Mouse (Mus musculus): ENCODE data around the gene Ttc21a. TPM values are rescaled to one million over a fixed set of nuclear protein-coding genes. Genes with fewer than 3 reads are reported as not detected.

The Ttc21a gene
- total and polyA plus RNA-seq, 3 experiments = 0.21 to 0.47 TPM; not detected in 1

DNA sequence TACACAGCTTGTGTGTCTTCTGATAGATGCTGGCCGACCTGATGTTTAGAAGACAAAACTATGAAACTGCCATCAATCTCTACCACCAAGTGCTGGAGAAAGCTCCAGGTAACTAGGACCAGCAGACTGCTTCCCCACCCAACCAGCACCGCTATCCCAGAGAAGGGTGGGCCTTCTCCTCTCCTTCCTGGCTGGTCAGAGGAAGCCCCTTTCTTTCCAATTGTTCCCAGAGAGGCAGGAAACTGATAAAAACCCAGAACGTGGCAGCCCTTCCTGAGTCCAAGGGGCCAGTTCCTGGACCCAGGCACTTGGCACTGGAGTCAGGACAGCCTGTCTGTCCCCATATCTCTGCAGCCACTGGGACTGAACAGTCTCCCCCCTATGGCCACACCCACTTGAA is 26.8 kb downstream of the Ttc21a start:
- no peak overlapping the region for H3K4me2 ChIP-seq (ENCODE audit: insufficient read depth, low read depth, poor library complexity, severe bottlenecking)
- TF ChIP-seq RCOR1 (conservative IDR thresholded peaks at IDR 0.05; ENCODE audit: low read depth, low read length) (no peak), JUND (conservative IDR thresholded peaks at IDR 0.05; ENCODE audit: low read depth, low read length) (no peak), CTCF (conservative IDR thresholded peaks at IDR 0.05 in 1 of 2, IDR thresholded peaks at IDR 0.05 in 1 of 2; ENCODE audit: low read depth in 2 of 2, low read length in 2 of 2) (no peak), EP300 (IDR thresholded peaks at IDR 0.05; ENCODE audit: low read length) (no peak), BHLHE40 (IDR thresholded peaks at IDR 0.05; ENCODE audit: low read depth, low read length) (no peak), KAT2A (IDR thresholded peaks at IDR 0.05; ENCODE audit: insufficient replicate concordance, low read length) (no peak)
- in situ Hi-C loops (cut with MboI; ENCODE audit: low pct_ligation_motif_present, low pct_unique_long_range_greater_than_20kb, low sequenced_read_pairs) (no loop called here), dilution Hi-C loops (cut with MboI; ENCODE audit: extremely low pct_ligation_motif_present, extremely low pct_unique_long_range_greater_than_20kb, low sequenced_read_pairs) (no loop called here)
- no peaks in the 10 kb centered on the region for H3K79me2 ChIP-seq (replicated peaks; ENCODE audit: control insufficient read depth, extremely low read depth, insufficient read depth, poor library complexity, severe bottlenecking)
- H3K27ac ChIP-seq (ENCODE audit: insufficient read depth, low read depth) = no peak overlapping the region
- DNase-seq (ENCODE audit: extremely low read depth) = no peak
- H3K27me3 ChIP-seq (replicated peaks) = peaks cover 5% of the 10 kb centered on the region
- H3K9ac ChIP-seq (ENCODE audit: insufficient read depth, low read depth) = no peak overlapping the region
- no peaks in the 10 kb centered on the region for H3K36me3 ChIP-seq (replicated peaks in 1 of 2; ENCODE audit: control insufficient read depth in 1 of 2, insufficient read depth in 1 of 2, low read length in 1 of 2)
- no peaks in the 10 kb centered on the region for H3K9me3 ChIP-seq (replicated peaks; ENCODE audit: low read length)
- no peak overlapping the region for H3K4me3 ChIP-seq (replicated peaks in 1 of 3; ENCODE audit: low read depth in 2 of 3, low read length in 2 of 3, poor library complexity in 1 of 3)
- peaks cover 8 to 18% of the 10 kb centered on the region in 2 experiments for H3K4me1 ChIP-seq (ENCODE audit: control insufficient read depth in 1 of 2, insufficient read depth in 2 of 2)

DNA sequence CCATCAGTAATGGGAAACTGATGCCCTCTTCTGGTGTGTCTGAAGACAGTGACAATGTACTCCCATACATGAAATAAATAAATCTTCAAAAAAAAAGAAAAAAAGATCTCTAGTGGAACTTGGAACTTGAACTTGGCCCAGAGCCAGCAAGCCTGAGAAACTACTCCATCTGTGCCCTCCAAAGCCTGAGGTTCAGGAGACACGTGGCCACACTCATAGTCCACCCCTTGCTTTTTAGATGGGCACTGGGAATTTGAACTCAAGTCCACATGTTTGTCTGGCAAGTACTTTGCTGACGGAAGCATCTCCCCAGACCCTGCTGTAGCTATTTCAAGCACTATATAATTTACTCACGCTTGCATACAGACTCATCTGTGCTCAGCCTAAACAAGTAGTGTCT is 27.8 kb downstream of the Ttc21a start:
- Histone ChIP-seq H3K4me3 (replicated peaks in 1 of 3; ENCODE audit: low read depth in 2 of 3, low read length in 2 of 3, poor library complexity in 1 of 3) (no peak overlapping the region), H3K4me1 (ENCODE audit: control insufficient read depth in 1 of 2, insufficient read depth in 2 of 2) (peaks cover 8 to 18% of the 10 kb centered on the region in 2 experiments), H3K9me3 (replicated peaks; ENCODE audit: low read length) (no peaks in the 10 kb centered on the region), H3K27ac (ENCODE audit: insufficient read depth, low read depth) (no peak overlapping the region), H3K79me2 (replicated peaks; ENCODE audit: control insufficient read depth, extremely low read depth, insufficient read depth, poor library complexity, severe bottlenecking) (no peaks in the 10 kb centered on the region), H3K36me3 (replicated peaks in 1 of 2; ENCODE audit: control insufficient read depth in 1 of 2, insufficient read depth in 1 of 2, low read length in 1 of 2) (peaks cover 0 to 3% of the 10 kb centered on the region in 2 experiments), H3K9ac (ENCODE audit: insufficient read depth, low read depth) (no peak overlapping the region), H3K27me3 (replicated peaks) (peaks cover 5% of the 10 kb centered on the region), H3K4me2 (ENCODE audit: insufficient read depth, low read depth, poor library complexity, severe bottlenecking) (no peak overlapping the region)
- TF ChIP-seq TCF12 (IDR thresholded peaks at IDR 0.05; ENCODE audit: low read depth, low read length) (no peak), UBTF (IDR thresholded peaks at IDR 0.05; ENCODE audit: low read depth, low read length) (no peak), CHD2 (IDR thresholded peaks at IDR 0.05; ENCODE audit: low read length) (no peak), SIN3A (IDR thresholded peaks at IDR 0.05; ENCODE audit: low read length) (no peak), MAFK (IDR thresholded peaks at IDR 0.05; ENCODE audit: insufficient replicate concordance, low read length) (no peak), ZKSCAN1 (IDR thresholded peaks at IDR 0.05; ENCODE audit: borderline replicate concordance, low read depth, low read length) (no peak), CTCF (conservative IDR thresholded peaks at IDR 0.05 in 1 of 2, IDR thresholded peaks at IDR 0.05 in 1 of 2; ENCODE audit: low read depth in 2 of 2, low read length in 2 of 2) (no peak), JUND (conservative IDR thresholded peaks at IDR 0.05; ENCODE audit: low read depth, low read length) (no peak), IRF4 (IDR thresholded peaks at IDR 0.05; ENCODE audit: low read depth, low read length) (no peak), MXI1 (IDR thresholded peaks at IDR 0.05; ENCODE audit: low read depth, low read length) (no peak), MEF2A (IDR thresholded peaks at IDR 0.05; ENCODE audit: borderline replicate concordance, low read depth, low read length) (no peak)
- DNase-seq (ENCODE audit: extremely low read depth) = no peak
- in situ Hi-C loops (cut with MboI; ENCODE audit: low pct_ligation_motif_present, low pct_unique_long_range_greater_than_20kb, low sequenced_read_pairs) = loop anchor here (5.0 kb wide), 1 partner anchor 52 kb away; no protein-coding TSS in a partner anchor
- dilution Hi-C loops (cut with MboI; ENCODE audit: extremely low pct_ligation_motif_present, extremely low pct_unique_long_range_greater_than_20kb, low sequenced_read_pairs) = no loop called here
